Mouse (Mus musculus): ENCODE data around the gene Slc4a5. TPM values are rescaled to one million over a fixed set of nuclear protein-coding genes. Genes with fewer than 3 reads are reported as not detected.

Gene Slc4a5
- polyA plus RNA-seq, 2 experiments from 2014 or later, result 0.48 to 0.76 TPM

DNA sequence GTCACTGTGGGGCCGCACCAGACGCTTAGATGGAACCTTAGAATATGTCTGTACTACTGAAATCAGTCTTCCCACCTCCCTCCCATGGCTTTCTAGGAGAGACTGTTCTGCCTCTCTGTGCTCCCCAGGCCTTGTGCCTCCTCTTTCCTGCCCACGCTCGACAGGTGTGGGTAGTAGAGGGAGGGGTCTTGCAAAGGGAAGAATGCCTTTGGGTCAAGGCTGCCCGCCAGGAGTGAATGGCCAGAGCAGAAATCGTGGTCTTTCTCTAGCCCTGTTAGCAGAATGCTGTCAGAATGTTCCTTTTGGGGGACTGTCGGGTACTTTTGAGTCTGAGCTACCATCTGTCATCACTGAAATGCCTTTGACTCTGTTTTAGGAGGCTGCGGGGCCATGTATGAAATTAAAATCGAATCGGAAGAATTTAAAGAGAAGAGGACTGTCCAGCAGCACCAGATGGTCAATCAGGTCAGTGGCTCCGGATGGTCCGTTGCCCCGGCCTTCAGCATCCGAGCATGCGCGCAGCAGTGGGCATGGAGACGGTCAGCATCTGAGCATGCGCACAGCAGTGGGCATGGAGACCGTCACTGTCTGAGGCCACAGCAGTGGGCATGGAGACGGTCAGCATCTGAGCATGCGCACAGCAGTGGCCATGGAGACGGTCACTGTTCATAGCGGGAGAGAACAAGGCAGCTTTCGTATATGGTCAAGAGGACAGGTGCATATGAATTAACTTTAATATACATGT is 133.2 kb downstream of the Slc4a5 start:
- no peak for ATAC-seq

Other genes with a start within 250 kb of the Slc4a5 start
- gene Dok1, start 186.4 kb upstream of the Slc4a5 start, polyA plus RNA-seq (2017; shearing (Covaris generic)), result 10 to 100 TPM; 26.3 to 47.2 TPM
- under 1 TPM in 1 of 2 experiments, not detected in 1; 0.26 TPM for gene Loxl3, start 185.7 kb upstream of the Slc4a5 start, polyA plus RNA-seq (2017; shearing (Covaris generic))
- gene Aup1, start 165.3 kb upstream of the Slc4a5 start, polyA plus RNA-seq (2017; shearing (Covaris generic)), result 100 to 1,000 TPM; 432 to 455 TPM
- 10 to 100 TPM; 19.0 to 22.2 TPM for gene Htra2, start 164.6 kb upstream of the Slc4a5 start, polyA plus RNA-seq (2017; shearing (Covaris generic))
- 1 to 10 TPM; 1.5 to 1.6 TPM for gene Dqx1, start 162.0 kb upstream of the Slc4a5 start, polyA plus RNA-seq (2017; shearing (Covaris generic))
- not detected for gene Tlx2, start 149.5 kb upstream of the Slc4a5 start, polyA plus RNA-seq (2017; shearing (Covaris generic))
- 10 to 100 TPM; 31.2 to 35.9 TPM for gene Pcgf1, start 142.0 kb upstream of the Slc4a5 start, polyA plus RNA-seq (2017; shearing (Covaris generic))
- gene Lbx2, start 133.5 kb upstream of the Slc4a5 start, polyA plus RNA-seq (2017; shearing (Covaris generic)), result not detected
- gene Ccdc142, start 118.2 kb upstream of the Slc4a5 start, polyA plus RNA-seq (2017; shearing (Covaris generic)), result not detected
- 1 to 10 TPM in 1 of 2 experiments, under 1 TPM in 1; 0.52 to 1.0 TPM for gene Gm42688, start 118.2 kb upstream of the Slc4a5 start, polyA plus RNA-seq (2017; shearing (Covaris generic))
- 10 to 100 TPM; 63.9 to 66.3 TPM for gene Mrpl53, start 110.8 kb upstream of the Slc4a5 start, polyA plus RNA-seq (2017; shearing (Covaris generic))
- 10 to 100 TPM in 1 of 2 experiments, 1 to 10 TPM in 1; 8.7 to 12.5 TPM for gene Mogs, start 104.3 kb upstream of the Slc4a5 start, polyA plus RNA-seq (2017; shearing (Covaris generic))
- gene Wbp1, start 98.3 kb upstream of the Slc4a5 start, polyA plus RNA-seq (2017; shearing (Covaris generic)), result 10 to 100 TPM; 21.2 to 31.7 TPM
- 1 to 10 TPM; 1.3 to 2.4 TPM for gene Ino80b, start 94.4 kb upstream of the Slc4a5 start, polyA plus RNA-seq (2017; shearing (Covaris generic))
- gene Rtkn, start 84.4 kb upstream of the Slc4a5 start, polyA plus RNA-seq (2017; shearing (Covaris generic)), result not detected
- gene Wdr54, start 63.4 kb upstream of the Slc4a5 start, polyA plus RNA-seq (2017; shearing (Covaris generic)), result under 1 TPM in 1 of 2 experiments, not detected in 1; 0.73 TPM
- not detected for gene 1700003E16Rik, start 63.4 kb upstream of the Slc4a5 start, polyA plus RNA-seq (2017; shearing (Covaris generic))
- 10 to 100 TPM; 12.7 to 24.6 TPM for gene Dctn1, start 53.9 kb upstream of the Slc4a5 start, polyA plus RNA-seq (2017; shearing (Covaris generic))
- gene Mthfd2, start 106.1 kb downstream of the Slc4a5 start, polyA plus RNA-seq (2017; shearing (Covaris generic)), result 100 to 1,000 TPM; 124 to 145 TPM
- 10 to 100 TPM; 66.3 to 74.8 TPM for gene Mob1a, start 106.2 kb downstream of the Slc4a5 start, polyA plus RNA-seq (2017; shearing (Covaris generic))
- gene Bola3, start 129.3 kb downstream of the Slc4a5 start, polyA plus RNA-seq (2017; shearing (Covaris generic)), result 10 to 100 TPM; 66.0 to 72.3 TPM
- gene Tet3, start 239.3 kb downstream of the Slc4a5 start, polyA plus RNA-seq (2017; shearing (Covaris generic)), result 10 to 100 TPM; 17.2 to 23.9 TPM

Measured in activated CD4-positive, CD25-positive, alpha-beta regulatory T cell, adult 4 months (primary cell).